Mouse (Mus musculus) lung, adult 2 months (tissue): ENCODE data around the gene Spef1.
"Not testable (repeated sequence)": the region's sequence is repeated elsewhere in the genome, so short reads cannot be mapped to it uniquely, and the experiment has no call there.

Experiments
- CTCF ChIP-seq: fragments of 200-500 bp; IDR thresholded peaks from 2 replicates; pipeline ENCODE4 v1.5.1; 2011; ENCODE audit warnings: mild to moderate bottlenecking, low read length, control low read depth; ENCODE audit not compliant: insufficient read depth
- POLR2A ChIP-seq: fragments of 200-500 bp; IDR thresholded peaks from 2 replicates; pipeline ENCODE4 v1.6.1; 2011; ENCODE audit warnings: low read depth, mild to moderate bottlenecking, control low read depth, low read length, borderline replicate concordance; ENCODE audit errors: extremely low read depth

DNA sequence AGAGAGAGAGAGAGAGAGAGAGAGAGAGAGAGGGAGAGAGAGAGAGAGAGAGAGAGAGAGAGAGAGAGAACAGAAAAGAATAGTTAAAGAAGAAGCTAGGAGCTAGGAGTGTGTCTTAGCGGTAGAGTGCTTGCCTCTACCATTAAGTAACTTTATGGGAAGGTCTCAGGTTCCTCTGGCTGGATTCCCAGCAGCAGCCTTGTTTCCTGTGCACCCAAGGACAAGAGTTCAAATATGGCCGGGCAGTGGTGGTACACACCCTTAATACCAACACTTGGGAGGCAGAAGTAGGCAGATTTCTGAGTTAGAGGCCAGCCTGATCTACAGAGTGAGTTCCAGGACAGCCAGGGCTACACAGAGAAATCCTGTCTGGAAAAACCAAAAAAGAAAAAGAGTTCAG lies 39.6 kb upstream of the Spef1 start:
- TF ChIP-seq POLR2A, CTCF: not testable (repeated sequence)
